Mouse (Mus musculus) G1E (cell line): ENCODE data around the gene Thyn1.

Source experiments
- CTCF ChIP-seq: IDR thresholded peaks from 2 replicates; pipeline ENCODE4 v1.5.1; 2012; ENCODE audit warnings: low read depth, low read length, inconsistent platforms, mixed read lengths
- GATA1 ChIP-seq: IDR thresholded peaks from 2 replicates; pipeline ENCODE4 v1.6.1; 2012; ENCODE audit warnings: borderline replicate concordance, low read length, inconsistent platforms, mixed read lengths
- POLR2AphosphoS5 ChIP-seq: IDR thresholded peaks from 2 replicates; pipeline ENCODE4 v1.6.1; 2012; ENCODE audit warnings: low read depth, low read length, inconsistent platforms; ENCODE audit not compliant: insufficient replicate concordance
- TAL1 ChIP-seq: conservative IDR thresholded peaks from 2 replicates; pipeline ENCODE4 v1.6.1; 2012; ENCODE audit warnings: low read depth, low read length, inconsistent platforms, mixed read lengths

GRCm38 (mm10) chr9:26977754-26978153, 21.8 kb upstream of the Thyn1 start:
- TF ChIP-seq TAL1 (no peak), GATA1 (no peak), CTCF (no peak), POLR2AphosphoS5 (no peak)
